Mouse (Mus musculus): ENCODE results near the gene Btn1a1. TPM values are rescaled to one million over a fixed set of nuclear protein-coding genes. Genes with fewer than 3 reads are reported as not detected.

The Btn1a1 gene
- 0.04 TPM in 1 of 2 replicates, not detected in the other for polyA plus RNA-seq (2012; rRNA removed; ENCODE audit: low replicate concordance)

GRCm38 (mm10) chr13:23465600-23466109 is at the start of gene Btn1a1:
Gene Btn1a1, minus strand, starts transcription at chr13:23465901.

GRCm38 (mm10) chr13:23488400-23489322 is 23.0 kb upstream of the Btn1a1 start, which contains the start of gene Btn2a2:
Gene Btn2a2, minus strand, starts transcription at chr13:23488857.

GRCm38 (mm10) chr13:23423286-23424051 is 42.2 kb downstream of the Btn1a1 start, which contains the start of gene Abt1:
Gene Abt1, minus strand, starts transcription at chr13:23423866.

Other genes starting within 250 kb of the Btn1a1 start
- gene Vmn1r222, start 230.0 kb downstream of the Btn1a1 start, polyA plus RNA-seq (2012; rRNA removed; ENCODE audit: low replicate concordance) = not detected in 2 replicates
- not detected in 2 replicates for gene Vmn1r223, start 218.8 kb downstream of the Btn1a1 start, polyA plus RNA-seq (2012; rRNA removed; ENCODE audit: low replicate concordance)
- 0.09 and 0.11 TPM in 2 replicates for gene Zfp322a, start 96.7 kb downstream of the Btn1a1 start, polyA plus RNA-seq (2012; rRNA removed; ENCODE audit: low replicate concordance)
- gene Abt1, start 42.0 kb downstream of the Btn1a1 start, polyA plus RNA-seq (2012; rRNA removed; ENCODE audit: low replicate concordance) = 0.78 and 1.2 TPM in 2 replicates
- gene Btn2a2, start 23.0 kb upstream of the Btn1a1 start, polyA plus RNA-seq (2012; rRNA removed; ENCODE audit: low replicate concordance) = not detected in 2 replicates
- gene Hist1h4h, start 65.1 kb upstream of the Btn1a1 start, polyA plus RNA-seq (2012; rRNA removed; ENCODE audit: low replicate concordance) = 12.7 and 22.9 TPM in 2 replicates
- gene Hist1h2af, start 68.0 kb upstream of the Btn1a1 start, polyA plus RNA-seq (2012; rRNA removed; ENCODE audit: low replicate concordance) = 782 and 1,968 TPM in 2 replicates
- gene Hist1h3g, start 69.5 kb upstream of the Btn1a1 start, polyA plus RNA-seq (2012; rRNA removed; ENCODE audit: low replicate concordance) = 41.4 and 47.8 TPM in 2 replicates
- gene Hist1h2bh, start 77.5 kb upstream of the Btn1a1 start, polyA plus RNA-seq (2012; rRNA removed; ENCODE audit: low replicate concordance) = 3.4 and 4.2 TPM in 2 replicates
- gene Hist1h3f, start 78.2 kb upstream of the Btn1a1 start, polyA plus RNA-seq (2012; rRNA removed; ENCODE audit: low replicate concordance) = 12.4 and 14.5 TPM in 2 replicates
- gene Hist1h4f, start 85.7 kb upstream of the Btn1a1 start, polyA plus RNA-seq (2012; rRNA removed; ENCODE audit: low replicate concordance) = 6.2 and 12.0 TPM in 2 replicates
- 0.11 and 0.13 TPM in 2 replicates for gene Hist1h1d, start 87.4 kb upstream of the Btn1a1 start, polyA plus RNA-seq (2012; rRNA removed; ENCODE audit: low replicate concordance)
- 34.6 and 43.8 TPM in 2 replicates for gene Hist1h3e, start 96.5 kb upstream of the Btn1a1 start, polyA plus RNA-seq (2012; rRNA removed; ENCODE audit: low replicate concordance)
- gene Hist1h2ae, start 105.3 kb upstream of the Btn1a1 start, polyA plus RNA-seq (2012; rRNA removed; ENCODE audit: low replicate concordance) = 11.9 and 48.7 TPM in 2 replicates
- gene Hist1h2bg, start 105.5 kb upstream of the Btn1a1 start, polyA plus RNA-seq (2012; rRNA removed; ENCODE audit: low replicate concordance) = 29.6 and 41.4 TPM in 2 replicates
- 13.2 and 22.0 TPM in 2 replicates for gene Hist1h2bf, start 108.3 kb upstream of the Btn1a1 start, polyA plus RNA-seq (2012; rRNA removed; ENCODE audit: low replicate concordance)
- gene Hist1h2ad, start 108.5 kb upstream of the Btn1a1 start, polyA plus RNA-seq (2012; rRNA removed; ENCODE audit: low replicate concordance) = 3.7 and 15.3 TPM in 2 replicates
- gene Hist1h3d, start 109.9 kb upstream of the Btn1a1 start, polyA plus RNA-seq (2012; rRNA removed; ENCODE audit: low replicate concordance) = 13.1 and 33.1 TPM in 2 replicates
- gene Hist1h4d, start 115.7 kb upstream of the Btn1a1 start, polyA plus RNA-seq (2012; rRNA removed; ENCODE audit: low replicate concordance) = 7.5 and 12.3 TPM in 2 replicates
- 1.4 and 1.6 TPM in 2 replicates for gene Hist1h2be, start 155.2 kb upstream of the Btn1a1 start, polyA plus RNA-seq (2012; rRNA removed; ENCODE audit: low replicate concordance)
- gene Hist1h1e, start 156.7 kb upstream of the Btn1a1 start, polyA plus RNA-seq (2012; rRNA removed; ENCODE audit: low replicate concordance) = 2.3 and 2.7 TPM in 2 replicates
- 1.3 and 5.1 TPM in 2 replicates for gene Hist1h2ac, start 218.0 kb upstream of the Btn1a1 start, polyA plus RNA-seq (2012; rRNA removed; ENCODE audit: low replicate concordance)
- gene Hist1h2bc, start 218.3 kb upstream of the Btn1a1 start, polyA plus RNA-seq (2012; rRNA removed; ENCODE audit: low replicate concordance) = 151 and 487 TPM in 2 replicates
- not detected in 2 replicates for gene Hist1h1t, start 229.9 kb upstream of the Btn1a1 start, polyA plus RNA-seq (2012; rRNA removed; ENCODE audit: low replicate concordance)
- gene Hist1h4c, start 232.6 kb upstream of the Btn1a1 start, polyA plus RNA-seq (2012; rRNA removed; ENCODE audit: low replicate concordance) = 4.4 and 18.3 TPM in 2 replicates
- 5.9 and 6.9 TPM in 2 replicates for gene Hfe, start 245.0 kb upstream of the Btn1a1 start, polyA plus RNA-seq (2012; rRNA removed; ENCODE audit: low replicate concordance)